Mouse (Mus musculus): ENCODE measurements around the gene Zbed4.
"Not testable (repeated sequence)": the region's sequence is repeated elsewhere in the genome, so short reads cannot be mapped to it uniquely, and the experiment has no call there.

The Zbed4 gene

GRCm38 (mm10) chr15:88813262-88813661 lies 61.8 kb downstream of the Zbed4 start:
- DNase-seq = no peak

- DNase-seq = not testable (repeated sequence)
Measured at GRCm38 (mm10) chr15:88813873-88814272, 62.4 kb downstream of the Zbed4 start.

- DNase-seq = peak in 1 of 2 experiments; percentile 26
Measured at GRCm38 (mm10) chr15:88814411-88815047, 63.1 kb downstream of the Zbed4 start.

- no peak for DNase-seq
Measured at GRCm38 (mm10) chr15:88815196-88815700, 63.8 kb downstream of the Zbed4 start.

GRCm38 (mm10) chr15:88819026-88819905 lies 67.8 kb downstream of the Zbed4 start, which contains the start of the genes Alg12 and Creld2:
Alg12 (minus strand) TSS chr15:88819318.
Creld2 (plus strand) TSS chr15:88819646.
- DNase-seq = peak; percentile 99

- no peak for DNase-seq
Measured at GRCm38 (mm10) chr15:88819906-88820303, 68.4 kb downstream of the Zbed4 start.

- DNase-seq = no peak
Measured at GRCm38 (mm10) chr15:88821403-88821802, 69.9 kb downstream of the Zbed4 start.

- no peak for DNase-seq
Measured at GRCm38 (mm10) chr15:88822513-88822912, 71.1 kb downstream of the Zbed4 start.

- no peak for DNase-seq
Measured at GRCm38 (mm10) chr15:88823376-88823775, 71.9 kb downstream of the Zbed4 start.

- DNase-seq = no peak
Measured at GRCm38 (mm10) chr15:88827466-88827865, 76.0 kb downstream of the Zbed4 start.

GRCm38 (mm10) chr15:88827991-88828799 lies 76.7 kb downstream of the Zbed4 start:
- DNase-seq = peak; percentile 76 to 77

GRCm38 (mm10) chr15:88828800-88829705 lies 77.6 kb downstream of the Zbed4 start:
- peak; percentile 91 to 92 for DNase-seq

GRCm38 (mm10) chr15:88829791-88830440 lies 78.5 kb downstream of the Zbed4 start:
- DNase-seq = no peak

GRCm38 (mm10) chr15:88830696-88831095 lies 79.2 kb downstream of the Zbed4 start:
- no peak for DNase-seq

- no peak for DNase-seq
Measured at GRCm38 (mm10) chr15:88831482-88831881, 80.0 kb downstream of the Zbed4 start.

- no peak for DNase-seq
Measured at GRCm38 (mm10) chr15:88832536-88832935, 81.1 kb downstream of the Zbed4 start.

Data from B cell, adult 2 months (primary cell).